Mouse (Mus musculus) C2C12 (cell line): ENCODE results near the gene Ccl25. TPM values are rescaled to one million over a fixed set of nuclear protein-coding genes. Genes with fewer than 3 reads are reported as not detected.

ENCODE experiments used
- H3K27me3 ChIP-seq: one replicate; pipeline ENCODE4 v1.6.1; 2011; ENCODE audit not compliant: control insufficient read depth, insufficient read depth, insufficient read length
- H3K36me3 ChIP-seq: one replicate; pipeline ENCODE4 v1.6.1; 2011; ENCODE audit not compliant: control insufficient read depth, insufficient read depth
- H3K4me3 ChIP-seq: one replicate; pipeline ENCODE4 v1.5.1; 2011; ENCODE audit warnings: mild to moderate bottlenecking, control low read depth; ENCODE audit not compliant: poor library complexity, insufficient read depth, severe bottlenecking
- H3K79me2 ChIP-seq: one replicate; pipeline ENCODE4 v1.6.1; 2011; ENCODE audit not compliant: control insufficient read depth, insufficient read depth
- H3K79me3 ChIP-seq: one replicate; pipeline ENCODE4 v1.6.1; 2011; ENCODE audit warnings: low read depth, control low read depth
- H3ac ChIP-seq: one replicate; pipeline ENCODE3; 2011; ENCODE audit warnings: low read depth; ENCODE audit not compliant: control insufficient read depth, insufficient read length
- CEBPB ChIP-seq: IDR thresholded peaks from one replicate; pipeline ENCODE4 v1.6.1; 2011; ENCODE audit warnings: low read depth, mild to moderate bottlenecking, control low read depth, moderate library complexity
- CTCF ChIP-seq: IDR thresholded peaks from one replicate; pipeline ENCODE4 v1.5.1; 2011; ENCODE audit not compliant: control insufficient read depth, insufficient read depth, insufficient read length
- FOSL1 ChIP-seq: IDR thresholded peaks from one replicate; pipeline ENCODE4 v1.8.0; 2011; ENCODE audit warnings: mild to moderate bottlenecking, low read length; ENCODE audit not compliant: poor library complexity, insufficient read depth, severe bottlenecking
- MAX ChIP-seq: IDR thresholded peaks from one replicate; pipeline ENCODE4 v1.6.1; 2011; ENCODE audit warnings: mild to moderate bottlenecking, control low read depth
- MYOD1 ChIP-seq: IDR thresholded peaks from one replicate; pipeline ENCODE4 v1.6.1; 2011; ENCODE audit warnings: low read depth; ENCODE audit not compliant: control insufficient read depth, insufficient read length
- MYOG ChIP-seq: IDR thresholded peaks from one replicate; pipeline ENCODE4 v1.6.1; 2011; ENCODE audit not compliant: control insufficient read depth, insufficient read length; ENCODE audit errors: extremely low read depth
- USF1 ChIP-seq: IDR thresholded peaks from one replicate; pipeline ENCODE4 v1.6.1; 2011; ENCODE audit warnings: low read depth, mild to moderate bottlenecking, control low read depth, moderate library complexity
- polyA plus RNA-seq: library from polyadenylated mRNA; unstranded; fragments of >200 nt; fragmentation: generic; extraction: Trizol; gene quantifications from one replicate; pipeline ENCODE4 v1.2.1, GENCODE M21; 2012; ENCODE audit warnings: missing spikeins

Gene Ccl25
- polyA plus RNA-seq, 1 experiment: 6.0 TPM

DNA sequence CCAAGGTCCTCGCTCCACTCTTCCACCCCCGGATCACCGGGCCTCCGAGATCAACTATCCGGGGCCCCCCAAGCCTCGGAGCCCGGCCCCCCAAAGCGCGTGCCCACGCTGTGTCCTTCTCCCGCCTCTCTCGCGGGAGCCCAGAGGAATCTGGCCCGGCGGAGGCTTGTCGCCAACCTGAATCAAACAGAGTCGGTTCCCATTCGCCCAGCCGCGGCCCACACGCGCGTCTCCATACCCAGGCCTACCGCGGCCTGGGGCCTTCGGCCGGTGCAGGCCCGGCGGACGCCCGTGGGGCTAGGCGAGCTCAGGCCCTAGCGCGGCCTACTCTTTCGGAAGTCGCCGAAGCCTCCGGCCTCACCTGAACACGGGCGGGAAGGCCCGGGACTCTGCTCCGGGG is 485 bp upstream of the Ccl25 start:
- Histone ChIP-seq H3ac (peak overlapping the region; percentile 98), H3K4me3 (peak overlapping the region; percentile 76), H3K79me2 (peaks cover 89% of the 10 kb centered on the region), H3K27me3 (no peaks in the 10 kb centered on the region), H3K79me3 (peaks cover 84% of the 10 kb centered on the region), H3K36me3 (peaks cover 52% of the 10 kb centered on the region)
- TF ChIP-seq MAX: no peak

DNA sequence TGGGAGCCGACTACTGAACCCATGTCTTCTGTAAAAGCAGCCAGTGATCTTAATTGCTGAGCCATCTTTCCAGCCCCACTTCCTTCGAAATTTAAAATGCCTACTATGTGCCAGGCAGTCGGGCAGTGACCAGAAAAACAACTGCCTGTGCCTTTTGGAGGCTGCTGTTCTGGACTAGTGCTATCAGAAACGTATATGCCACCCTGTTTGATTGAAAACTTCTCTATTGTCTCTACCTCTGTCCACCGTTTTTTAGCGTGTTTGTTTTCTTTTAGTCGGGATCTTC is 684 bp downstream of the Ccl25 start:
- Histone ChIP-seq H3ac (peak overlapping the region; percentile 75), H3K36me3 (peaks cover 52% of the 10 kb centered on the region), H3K79me3 (peaks cover 72% of the 10 kb centered on the region), H3K4me3 (peak overlapping the region; percentile 59), H3K27me3 (no peaks in the 10 kb centered on the region), H3K79me2 (peaks cover 80% of the 10 kb centered on the region)
- no peak for TF ChIP-seq MYOD1
- no peak for TF ChIP-seq CEBPB
- no peak for TF ChIP-seq CTCF
- TF ChIP-seq MYOG: no peak
- TF ChIP-seq MAX: no peak
- TF ChIP-seq FOSL1: no peak
- no peak for TF ChIP-seq USF1

DNA sequence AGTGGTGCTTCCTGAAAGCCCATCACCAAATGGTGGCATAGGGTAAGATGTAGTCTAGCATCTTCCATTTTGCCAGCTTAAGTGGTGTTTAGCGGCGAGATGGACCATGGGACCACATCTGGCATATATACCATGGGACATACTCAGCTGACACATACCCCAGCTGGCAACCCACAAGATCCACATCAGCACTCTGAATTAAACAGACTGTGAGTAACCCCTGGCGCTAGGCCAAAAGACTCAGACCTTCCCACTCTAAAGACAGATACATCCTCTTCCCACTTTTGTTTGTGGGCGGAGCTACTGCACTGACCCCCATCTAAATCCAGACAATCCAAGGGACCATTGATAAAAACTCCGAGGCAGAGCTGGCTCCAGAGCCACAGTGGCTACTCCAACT is 4.0 kb downstream of the Ccl25 start:
- Histone ChIP-seq H3K79me2 (peaks cover 50% of the 10 kb centered on the region), H3K27me3 (no peaks in the 10 kb centered on the region), H3K36me3 (peaks cover 67% of the 10 kb centered on the region), H3K4me3 (no peak overlapping the region), H3K79me3 (peaks cover 42% of the 10 kb centered on the region), H3ac (no peak overlapping the region)
- TF ChIP-seq CTCF (no peak), FOSL1 (no peak), MAX (no peak), MYOD1 (no peak), MYOG (no peak), CEBPB (no peak), USF1 (no peak)

DNA sequence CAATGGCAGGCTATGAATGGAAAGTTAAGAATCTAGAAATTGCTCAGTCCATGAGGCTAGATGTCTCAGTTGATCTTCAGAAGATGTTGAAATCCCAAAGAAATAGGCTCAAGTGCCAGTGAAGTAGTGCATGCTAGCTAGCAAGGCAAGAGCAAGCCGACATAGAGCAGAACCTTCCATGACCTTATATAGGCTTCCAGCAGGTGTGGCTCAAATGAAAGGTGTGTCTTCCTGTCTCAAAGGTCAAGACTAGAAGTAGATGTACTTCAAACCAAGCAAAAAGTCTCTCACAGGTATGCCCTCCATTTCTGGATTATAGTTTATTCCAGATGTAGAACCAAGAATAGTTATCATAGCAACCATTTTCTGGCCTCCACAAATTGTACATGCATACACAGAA is 9.0 kb downstream of the Ccl25 start:
- no peak overlapping the region for H3K4me3 ChIP-seq
- peaks cover 95% of the 10 kb centered on the region for H3K36me3 ChIP-seq
- H3K27me3 ChIP-seq: no peaks in the 10 kb centered on the region
- H3K79me3 ChIP-seq: peaks cover 3% of the 10 kb centered on the region
- no peak for TF ChIP-seq CEBPB
- no peak for TF ChIP-seq MAX
- no peak for TF ChIP-seq MYOG
- no peak for TF ChIP-seq FOSL1
- no peak for TF ChIP-seq MYOD1
- TF ChIP-seq CTCF: no peak
- TF ChIP-seq USF1: no peak
- H3K79me2 ChIP-seq: peaks cover 6% of the 10 kb centered on the region
- no peak overlapping the region for H3ac ChIP-seq

DNA sequence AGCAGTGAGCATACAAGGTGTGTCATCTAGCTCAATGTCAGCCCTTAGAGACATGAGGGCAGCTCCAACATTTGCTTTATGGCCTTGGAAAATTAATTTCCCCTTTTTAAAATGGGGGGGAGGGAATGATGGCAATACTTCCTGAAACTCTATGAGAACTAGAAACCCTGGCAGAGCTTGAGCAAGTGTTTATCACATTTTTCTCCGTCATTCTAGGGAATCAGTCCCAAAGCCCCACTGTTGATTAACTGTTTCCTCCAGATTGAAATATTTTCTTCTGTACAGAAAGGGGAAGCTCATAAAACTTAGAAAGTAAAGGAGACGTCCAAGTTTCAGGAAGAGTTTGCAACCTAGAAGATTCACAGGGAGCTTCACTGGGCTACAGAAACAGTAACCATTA is 10.7 kb downstream of the Ccl25 start:
- Histone ChIP-seq H3ac (no peak overlapping the region), H3K27me3 (no peaks in the 10 kb centered on the region), H3K79me2 (peaks cover 4% of the 10 kb centered on the region), H3K4me3 (no peak overlapping the region), H3K79me3 (peaks cover 3% of the 10 kb centered on the region), H3K36me3 (peaks cover 88% of the 10 kb centered on the region)
- TF ChIP-seq FOSL1 (no peak), MYOG (no peak), MAX (no peak), MYOD1 (no peak), CEBPB (no peak), USF1 (no peak), CTCF (no peak)

DNA sequence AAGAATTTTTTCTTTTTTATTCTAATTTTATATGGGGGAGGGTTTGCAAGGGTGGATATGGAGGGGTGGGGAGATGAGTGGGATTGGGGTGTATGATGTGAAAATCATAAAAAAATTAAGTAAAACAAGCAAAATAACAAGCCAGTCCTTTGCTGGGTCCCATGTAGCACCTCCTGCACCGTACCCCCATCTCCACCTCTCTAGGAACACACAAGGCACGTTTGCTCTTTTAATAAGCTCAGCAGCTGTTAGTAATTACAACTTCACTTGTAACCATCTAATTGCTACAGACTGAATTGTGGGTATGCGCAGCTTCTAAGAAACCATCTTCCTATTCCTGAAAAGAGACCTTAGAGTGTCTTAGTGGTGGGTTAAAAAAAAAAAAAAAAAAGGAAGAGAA is 15.2 kb downstream of the Ccl25 start:
- Histone ChIP-seq H3K79me2 (no peaks in the 10 kb centered on the region), H3K36me3 (peaks cover 44% of the 10 kb centered on the region), H3K79me3 (no peaks in the 10 kb centered on the region), H3K4me3 (no peak overlapping the region), H3ac (no peak overlapping the region), H3K27me3 (no peaks in the 10 kb centered on the region)
- TF ChIP-seq CTCF (no peak), USF1 (no peak), FOSL1 (no peak), CEBPB (no peak)

DNA sequence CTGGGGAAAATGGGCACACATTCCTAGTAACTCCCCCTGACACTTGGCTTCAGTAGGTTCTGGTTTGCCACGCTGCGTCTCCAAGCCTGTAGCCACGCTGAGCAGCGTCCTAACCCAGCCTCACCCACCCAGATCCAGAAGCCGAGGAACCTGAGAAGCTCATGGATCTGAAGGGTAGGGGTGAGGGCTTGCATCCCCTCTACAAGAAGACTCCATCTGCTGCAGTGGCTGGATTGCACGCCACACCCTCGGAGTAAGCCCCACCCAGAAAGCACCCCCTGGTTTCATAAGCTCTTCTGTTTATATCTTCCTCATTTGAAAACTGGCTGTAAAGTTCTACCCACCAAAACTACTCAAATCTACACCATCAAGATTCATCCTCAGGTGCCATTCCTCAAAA is 22.7 kb downstream of the Ccl25 start:
- Histone ChIP-seq H3ac (no peak overlapping the region), H3K27me3 (no peaks in the 10 kb centered on the region), H3K79me3 (no peaks in the 10 kb centered on the region), H3K79me2 (no peaks in the 10 kb centered on the region), H3K4me3 (no peak overlapping the region), H3K36me3 (no peaks in the 10 kb centered on the region)
- no peak for TF ChIP-seq USF1
- no peak for TF ChIP-seq MYOG
- TF ChIP-seq FOSL1: no peak
- TF ChIP-seq MYOD1: no peak
- TF ChIP-seq MAX: no peak
- no peak for TF ChIP-seq CTCF
- TF ChIP-seq CEBPB: no peak
